Mouse (Mus musculus): ENCODE results near the gene Rnf157. TPM values are rescaled to one million over a fixed set of nuclear protein-coding genes. Genes with fewer than 3 reads are reported as not detected.

The Rnf157 gene
- polyA plus RNA-seq, 1 experiment = 23.2 TPM

DNA sequence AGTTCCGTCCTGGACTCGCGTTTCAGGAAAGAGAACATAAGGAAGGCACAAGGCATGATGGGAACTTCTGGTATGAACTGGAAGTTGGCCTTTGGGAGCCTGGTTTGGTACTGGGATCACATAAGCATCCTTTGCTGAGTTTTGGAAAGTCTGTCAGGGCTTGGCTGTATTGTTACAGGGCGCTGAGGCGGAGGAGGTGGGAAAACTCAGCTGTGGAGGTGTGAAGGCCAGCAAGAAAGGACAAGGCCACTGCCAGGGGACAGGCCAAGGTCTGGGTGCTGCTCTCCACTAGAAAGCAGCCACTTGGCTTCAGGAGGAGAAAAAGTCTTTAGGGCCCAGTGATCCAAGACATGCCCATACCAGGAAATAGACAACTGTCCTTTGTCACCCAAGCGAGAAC, 30.5 kb upstream of the Rnf157 start:
- TF ChIP-seq CTCF (IDR thresholded peaks at IDR 0.05; ENCODE audit: borderline replicate concordance, insufficient read depth, low read length) (no peak), POLR2A (IDR thresholded peaks at IDR 0.05; ENCODE audit: low read depth, low read length) (no peak)
- H3K4me3 ChIP-seq (ENCODE audit: insufficient read depth, low read length) = no peak overlapping the region
- H3K27ac ChIP-seq (ENCODE audit: insufficient read depth, low read length) = no peak overlapping the region
- no peaks in the 10 kb centered on the region for H3K4me1 ChIP-seq (ENCODE audit: control insufficient read depth, insufficient read depth, low read length)

DNA sequence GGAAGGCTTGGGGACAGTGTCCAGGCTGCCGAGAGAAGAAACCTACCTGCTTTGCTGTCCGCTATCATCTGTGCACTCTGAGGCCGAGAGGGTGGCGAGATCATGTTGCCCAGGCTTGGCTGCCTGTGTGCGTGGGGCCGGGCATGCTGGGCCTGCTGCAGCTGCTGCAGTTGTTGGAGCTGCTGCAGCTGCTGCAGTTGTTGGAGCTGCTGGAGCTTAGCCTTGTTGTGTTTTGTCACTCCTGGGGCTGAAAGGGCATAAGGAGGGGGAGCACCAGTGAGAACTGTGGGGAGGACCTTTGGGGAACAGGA, 30.0 kb upstream of the Rnf157 start:
- Histone ChIP-seq H3K4me1 (ENCODE audit: control insufficient read depth, insufficient read depth, low read length) (no peaks in the 10 kb centered on the region), H3K27ac (ENCODE audit: insufficient read depth, low read length) (no peak overlapping the region), H3K4me3 (ENCODE audit: insufficient read depth, low read length) (no peak overlapping the region)
- TF ChIP-seq CTCF (IDR thresholded peaks at IDR 0.05; ENCODE audit: borderline replicate concordance, insufficient read depth, low read length) = no peak
- TF ChIP-seq POLR2A (IDR thresholded peaks at IDR 0.05; ENCODE audit: low read depth, low read length) = no peak

DNA sequence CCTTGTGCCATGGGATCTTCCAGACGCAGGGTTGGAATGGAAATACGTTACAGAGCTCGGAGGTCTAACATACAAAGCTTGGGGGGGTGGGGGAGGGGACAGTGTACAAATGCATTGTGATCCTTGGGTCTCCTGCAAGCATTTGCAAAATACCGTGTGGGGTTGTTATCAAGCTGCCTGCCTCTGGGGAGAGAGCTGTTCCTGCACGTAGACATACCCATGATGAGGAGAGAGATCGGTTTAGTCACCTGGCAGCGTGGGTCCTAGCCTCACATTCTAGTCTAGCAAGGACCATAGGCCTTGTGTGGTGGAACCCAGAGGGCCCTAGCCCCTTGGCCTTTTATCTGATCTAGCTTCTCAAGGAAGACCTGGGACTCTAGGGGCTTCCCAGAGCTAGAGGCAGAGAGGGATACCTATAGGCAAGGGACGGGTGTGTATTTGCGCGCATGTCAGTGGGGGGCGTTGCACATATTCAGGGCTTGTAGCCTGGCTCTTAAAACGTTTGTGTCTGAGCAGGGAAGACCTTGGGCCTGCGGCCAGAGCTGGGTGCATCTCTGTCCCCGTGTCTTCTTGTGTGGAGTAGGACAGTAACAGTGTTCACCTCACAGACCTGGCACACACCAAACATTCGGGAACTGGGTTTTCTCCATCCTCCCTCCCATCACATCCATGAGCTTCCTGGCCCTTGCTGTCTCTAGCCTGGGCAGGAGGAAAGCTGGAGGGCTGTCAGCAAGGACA, 29.5 kb upstream of the Rnf157 start:
- 0 out of 2 replicates have a peak, but pooled peaks cover under 1% of the 10 kb centered on the region for H3K4me1 ChIP-seq (ENCODE audit: control insufficient read depth, insufficient read depth, low read length)
- H3K4me3 ChIP-seq (ENCODE audit: insufficient read depth, low read length) = no peak overlapping the region
- TF ChIP-seq CTCF (IDR thresholded peaks at IDR 0.05; ENCODE audit: borderline replicate concordance, insufficient read depth, low read length) = no peak
- no peak for TF ChIP-seq POLR2A (IDR thresholded peaks at IDR 0.05; ENCODE audit: low read depth, low read length)
- H3K27ac ChIP-seq (ENCODE audit: insufficient read depth, low read length) = no peak overlapping the region

DNA sequence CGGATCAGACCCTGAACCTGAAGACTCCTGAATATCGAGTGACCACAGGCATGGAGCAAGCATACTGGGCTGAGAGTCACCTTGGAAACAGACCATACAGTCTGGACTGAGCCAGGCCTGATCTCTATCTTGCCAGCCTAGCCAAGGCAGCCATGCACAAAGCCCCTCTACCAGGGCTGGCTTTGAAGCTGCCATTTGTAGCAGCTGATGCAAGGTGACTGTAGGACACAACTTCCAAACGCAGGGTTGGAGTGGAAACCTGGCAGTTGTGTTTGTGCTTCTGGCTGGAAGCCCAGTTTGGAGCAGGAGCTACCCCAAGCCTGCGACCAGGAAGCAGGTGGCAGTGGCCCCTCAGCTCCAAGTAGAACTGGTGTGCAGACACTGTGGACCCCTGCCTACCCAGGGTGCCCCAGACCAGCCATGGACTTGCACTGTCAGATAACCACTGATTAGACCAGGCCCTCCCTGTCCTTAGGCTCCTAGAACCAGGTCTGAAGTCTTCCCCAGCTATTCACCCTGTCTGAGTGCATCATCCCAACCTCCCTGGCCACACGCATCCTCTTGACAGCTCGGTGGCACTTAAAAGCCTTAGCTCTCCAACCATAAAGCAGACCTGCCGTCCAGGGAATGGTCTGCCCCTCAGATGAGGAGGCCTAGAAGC, 27.7 kb upstream of the Rnf157 start:
- TF ChIP-seq POLR2A (IDR thresholded peaks at IDR 0.05; ENCODE audit: low read depth, low read length) (no peak), CTCF (IDR thresholded peaks at IDR 0.05; ENCODE audit: borderline replicate concordance, insufficient read depth, low read length) (no peak)
- Histone ChIP-seq H3K27ac (ENCODE audit: insufficient read depth, low read length) (no peak overlapping the region), H3K4me3 (ENCODE audit: insufficient read depth, low read length) (no peak overlapping the region), H3K4me1 (ENCODE audit: control insufficient read depth, insufficient read depth, low read length) (peaks cover 10% of the 10 kb centered on the region; the same call in 1 of the 2 replicates)

DNA sequence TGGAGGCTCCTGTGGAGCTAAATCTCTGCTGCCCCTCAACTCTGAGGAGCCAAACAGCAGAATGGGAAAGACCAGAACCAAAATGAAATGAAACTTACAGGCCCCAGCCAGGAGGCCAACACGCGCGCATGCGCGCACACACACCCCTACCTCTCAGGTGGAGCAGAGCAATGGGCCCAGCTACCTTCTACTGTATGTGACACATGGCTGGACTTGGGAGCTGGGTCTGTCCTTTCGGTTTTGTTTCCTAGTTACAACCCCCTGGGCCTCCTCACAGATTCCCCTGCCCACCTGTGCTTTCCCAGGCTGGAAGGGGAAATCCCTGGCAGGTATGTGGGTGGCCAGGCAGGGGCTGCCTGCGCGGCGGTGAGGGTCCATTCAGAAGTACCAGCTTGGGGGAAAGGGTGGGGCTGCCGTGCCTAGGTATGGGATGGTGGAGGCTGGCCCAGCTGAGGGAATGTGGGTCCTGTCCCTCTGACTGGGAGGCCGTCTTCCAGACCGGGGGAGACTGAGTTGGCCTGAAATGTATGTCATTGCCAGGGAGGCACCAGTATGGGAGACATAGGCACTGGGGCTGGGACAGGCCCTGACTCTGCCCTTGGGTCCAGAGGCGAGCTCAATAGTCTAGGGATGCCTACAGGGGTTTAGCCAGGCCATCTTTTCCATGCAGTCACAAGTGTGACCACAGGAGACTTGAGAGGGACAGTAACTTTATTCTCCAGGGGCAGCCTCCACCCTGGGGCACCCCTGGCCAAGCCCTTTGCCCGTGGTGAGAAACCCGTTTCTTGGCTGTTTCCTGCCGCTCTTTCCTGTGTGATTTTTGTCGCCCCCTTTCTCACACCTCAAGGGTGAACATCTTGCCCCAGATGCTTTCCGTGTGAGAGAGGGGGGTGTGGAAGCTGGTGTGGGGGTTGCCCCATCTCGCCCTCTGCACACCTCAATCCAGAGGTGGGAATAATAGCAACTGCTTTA, 26.7 kb upstream of the Rnf157 start:
- no peak overlapping the region for H3K4me3 ChIP-seq (ENCODE audit: insufficient read depth, low read length)
- H3K4me1 ChIP-seq (ENCODE audit: control insufficient read depth, insufficient read depth, low read length) = peaks cover 10% of the 10 kb centered on the region; the same call in 1 of the 2 replicates
- TF ChIP-seq POLR2A (IDR thresholded peaks at IDR 0.05; ENCODE audit: low read depth, low read length) = no peak
- TF ChIP-seq CTCF (IDR thresholded peaks at IDR 0.05; ENCODE audit: borderline replicate concordance, insufficient read depth, low read length) = no peak
- no peak overlapping the region for H3K27ac ChIP-seq (ENCODE audit: insufficient read depth, low read length)

DNA sequence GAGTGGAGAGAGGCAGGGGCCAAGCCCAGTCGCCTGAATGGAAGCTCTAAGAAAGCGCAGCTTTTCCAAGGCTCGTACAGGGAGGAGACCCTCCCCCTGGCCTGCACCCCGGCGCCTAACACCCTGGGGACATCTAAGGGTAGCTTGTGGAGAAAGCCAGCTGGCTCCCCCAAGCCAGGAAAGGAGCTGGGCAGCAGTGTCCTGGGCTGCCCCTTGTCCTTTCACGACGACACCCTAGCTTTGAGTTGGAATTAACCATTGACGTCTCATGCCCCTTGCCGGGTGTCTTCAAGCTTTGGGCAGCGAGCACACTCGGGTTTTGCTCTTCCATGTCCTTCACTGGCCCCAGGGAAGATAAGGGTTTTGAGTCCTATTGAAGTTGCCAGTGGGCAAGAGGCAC, 24.7 kb upstream of the Rnf157 start:
- peaks cover 12% of the 10 kb centered on the region; the same call in 1 of the 2 replicates for H3K4me1 ChIP-seq (ENCODE audit: control insufficient read depth, insufficient read depth, low read length)

DNA sequence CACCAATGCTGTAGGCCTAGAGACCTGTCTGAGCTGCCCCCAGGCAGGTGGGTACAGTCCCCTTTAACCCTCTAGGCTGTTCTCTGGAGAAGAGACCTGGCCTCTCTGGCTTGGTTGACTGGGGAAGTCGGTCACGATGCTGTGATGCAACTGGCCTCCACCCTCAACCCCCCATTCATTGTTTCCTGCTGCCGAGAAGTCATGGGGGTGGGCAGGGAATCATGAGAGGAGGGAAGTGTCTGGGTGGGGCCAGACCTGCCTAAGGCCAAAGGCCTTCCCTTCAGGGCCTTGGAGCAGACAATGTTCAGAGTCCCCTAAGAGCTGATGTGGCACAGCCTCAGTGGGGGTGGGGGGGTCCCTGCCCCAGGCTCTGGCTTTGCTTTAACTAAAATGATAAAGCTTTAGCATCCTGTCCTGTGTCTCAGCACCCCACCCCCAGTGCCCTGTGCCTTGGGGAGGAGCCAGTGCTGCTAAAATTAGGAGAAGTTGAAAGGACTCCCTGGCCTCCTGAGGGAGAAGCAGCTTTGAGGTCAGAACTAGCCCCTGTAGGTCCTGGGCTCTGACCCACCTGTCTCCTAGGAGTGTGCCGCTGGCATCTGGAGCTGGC, 24.0 kb upstream of the Rnf157 start:
- TF ChIP-seq CTCF (IDR thresholded peaks at IDR 0.05; ENCODE audit: borderline replicate concordance, insufficient read depth, low read length) (no peak), POLR2A (IDR thresholded peaks at IDR 0.05; ENCODE audit: low read depth, low read length) (no peak)
- no peak overlapping the region for H3K4me3 ChIP-seq (ENCODE audit: insufficient read depth, low read length)
- H3K4me1 ChIP-seq (ENCODE audit: control insufficient read depth, insufficient read depth, low read length) = peaks cover 12% of the 10 kb centered on the region; the same call in 1 of the 2 replicates
- no peak overlapping the region for H3K27ac ChIP-seq (ENCODE audit: insufficient read depth, low read length)

More for the DNA sequence above, 24.7 kb upstream of the Rnf157 start:
- H3K27ac ChIP-seq (ENCODE audit: insufficient read depth, low read length) = no peak overlapping the region
- TF ChIP-seq CTCF (IDR thresholded peaks at IDR 0.05; ENCODE audit: borderline replicate concordance, insufficient read depth, low read length) (no peak), POLR2A (IDR thresholded peaks at IDR 0.05; ENCODE audit: low read depth, low read length) (no peak)
- no peak overlapping the region for H3K4me3 ChIP-seq (ENCODE audit: insufficient read depth, low read length)

DNA sequence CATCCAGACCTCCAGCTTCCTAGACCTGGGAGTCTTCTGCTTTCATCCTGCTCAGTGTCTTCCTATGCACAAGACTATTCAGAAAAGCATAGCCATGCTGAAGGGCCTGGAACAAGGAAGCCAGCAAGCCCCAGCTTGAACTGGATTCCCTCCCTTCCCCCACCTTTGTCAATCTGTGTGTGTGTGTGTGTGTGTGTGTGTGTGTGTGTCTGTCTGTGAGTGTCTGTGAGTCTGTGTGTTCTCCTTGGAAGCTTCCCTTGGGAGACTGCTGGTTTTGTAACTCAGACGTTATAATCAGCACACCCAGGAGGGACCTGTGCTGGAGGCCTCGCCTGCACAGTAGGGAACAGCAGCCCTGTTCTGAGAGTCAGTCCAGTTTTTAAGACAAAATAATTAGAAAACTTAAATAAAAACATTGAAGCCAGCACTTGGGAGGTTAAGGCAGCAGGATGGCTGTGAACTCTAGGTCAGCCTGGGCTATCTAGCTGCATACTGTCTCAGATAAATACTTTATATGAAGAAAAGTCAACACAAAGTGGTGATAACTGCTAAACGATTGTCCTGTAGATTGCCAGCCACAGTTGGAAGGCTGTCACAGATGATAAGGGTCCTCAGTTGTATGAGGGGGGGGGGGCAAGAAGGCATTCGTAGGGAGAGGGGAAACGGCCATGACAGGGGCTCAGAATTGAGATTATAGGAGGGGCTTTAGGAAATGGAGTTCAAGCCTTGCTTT, 23.3 kb upstream of the Rnf157 start:
- TF ChIP-seq POLR2A (IDR thresholded peaks at IDR 0.05; ENCODE audit: low read depth, low read length) (no peak), CTCF (IDR thresholded peaks at IDR 0.05; ENCODE audit: borderline replicate concordance, insufficient read depth, low read length) (no peak)
- Histone ChIP-seq H3K4me3 (ENCODE audit: insufficient read depth, low read length) (no peak overlapping the region), H3K27ac (ENCODE audit: insufficient read depth, low read length) (no peak overlapping the region), H3K4me1 (ENCODE audit: control insufficient read depth, insufficient read depth, low read length) (peaks cover 12% of the 10 kb centered on the region; the same call in 1 of the 2 replicates)
